Mouse (Mus musculus) hindbrain, embryonic 16.5 days (tissue): ENCODE data around the gene Dnase1. TPM values are rescaled to one million over a fixed set of nuclear protein-coding genes. Genes with fewer than 3 reads are reported as not detected.
A peak's percentile ranks its signal among the peaks of the same experiment; 100 is the strongest.
"Not testable (repeated sequence)": the region's sequence is repeated elsewhere in the genome, so short reads cannot be mapped to it uniquely, and the experiment has no call there.

Experiments
- ATAC-seq: fragments of 200-750 bp; cut with Nextera tagmentation; 2 replicates; pipeline ENCODE4 v1.8.0; 2017; ENCODE audit warnings: moderate TSS enrichment, moderate library complexity
- H3K27ac ChIP-seq: fragments of 300-500 bp; sonication (generic); 2 replicates; pipeline ENCODE4 v1.5.1; 2014; ENCODE audit warnings: low read depth, mild to moderate bottlenecking, control low read depth, low read length, moderate library complexity
- H3K27me3 ChIP-seq: fragments of 300-500 bp; sonication (generic); replicated peaks from 2 replicates; pipeline ENCODE4 v1.6.1; 2014; ENCODE audit warnings: low read length; ENCODE audit not compliant: control insufficient read depth, insufficient read depth
- H3K36me3 ChIP-seq: fragments of 300-500 bp; sonication (generic); 2 replicates; pipeline ENCODE4 v1.6.1; 2014; ENCODE audit warnings: mild to moderate bottlenecking, low read length, moderate library complexity, mixed read lengths; ENCODE audit not compliant: control insufficient read depth, insufficient read depth
- H3K4me1 ChIP-seq: fragments of 300-500 bp; sonication (generic); 2 replicates; pipeline ENCODE4 v1.6.1; 2014; ENCODE audit warnings: low read depth, low read length; ENCODE audit not compliant: control insufficient read depth, insufficient read depth
- H3K4me2 ChIP-seq: fragments of 300-500 bp; sonication (generic); 2 replicates; pipeline ENCODE4 v1.6.1; 2014; ENCODE audit warnings: mild to moderate bottlenecking, low read length, control low read depth, moderate library complexity
- H3K4me3 ChIP-seq: fragments of 300-500 bp; sonication (generic); 2 replicates; pipeline ENCODE4 v1.5.1; 2014; ENCODE audit warnings: mild to moderate bottlenecking, low read length, control low read depth, moderate library complexity
- H3K9ac ChIP-seq: fragments of 300-500 bp; sonication (generic); 2 replicates; pipeline ENCODE4 v1.6.1; 2014; ENCODE audit warnings: low read depth, mild to moderate bottlenecking, control low read depth, low read length, moderate library complexity
- H3K9me3 ChIP-seq: fragments of 300-500 bp; sonication (generic); 2 replicates; pipeline ENCODE4 v1.6.1; 2014; ENCODE audit warnings: mild to moderate bottlenecking, low read length, moderate library complexity; ENCODE audit not compliant: control insufficient read depth
- WGBS: fragments of 180-500 bp; shearing (Covaris S2); extraction: QIAGEN DNeasy Blood & Tissue Kit; methylation state at CpG from one replicate; pipeline ENCODE4 v1.1.7; 2014; 5-methylcytosine and 5-hydroxymethylcytosine counted together
- polyA plus RNA-seq: library from polyadenylated mRNA; unstranded; fragments of >200 nt; fragmentation: Nextera tagmentation; extraction: Ambion mirVana; gene quantifications from 2 replicates; pipeline ENCODE4 v1.2.1, GENCODE M21; 2015

Dnase1 gene
- 4.0 and 7.5 TPM in 2 replicates for polyA plus RNA-seq

GRCm38 (mm10) chr16:4036807-4037206, at the start of gene Dnase1:
Dnase1 (plus strand) TSS chr16:4036942.
- peaks cover 27% of the 10 kb centered on the region for H3K36me3 ChIP-seq
- no peak within 1 kb of the TSS for H3K9ac ChIP-seq
- H3K27ac ChIP-seq: no peak within 1 kb of the TSS
- H3K4me3 ChIP-seq: no peak within 1 kb of the TSS
- no peak for ATAC-seq
- WGBS: 91% methylated on average over 5 of the region's 5 CpGs
- no peaks in the 10 kb centered on the region for H3K27me3 ChIP-seq
- no peaks in the 10 kb centered on the region for H3K4me1 ChIP-seq
- no peak within 1 kb of the TSS for H3K4me2 ChIP-seq
- no peaks in the 10 kb centered on the region for H3K9me3 ChIP-seq

- no peaks in the 10 kb centered on the region for H3K27me3 ChIP-seq
- 94% methylated on average over 4 of the region's 4 CpGs for WGBS
- H3K27ac ChIP-seq: no peak overlapping the region
- no peak for ATAC-seq
- no peak overlapping the region for H3K9ac ChIP-seq
- H3K36me3 ChIP-seq: peaks cover 71% of the 10 kb centered on the region
- no peaks in the 10 kb centered on the region for H3K4me1 ChIP-seq
- H3K4me3 ChIP-seq: no peak overlapping the region
- H3K4me2 ChIP-seq: no peak overlapping the region
- H3K9me3 ChIP-seq: no peaks in the 10 kb centered on the region
Measured at GRCm38 (mm10) chr16:3988410-3988809, 48.3 kb upstream of the Dnase1 start.

- ATAC-seq: peak; percentile 98
- Histone ChIP-seq H3K9ac (peak within 1 kb of the TSS; percentile 89), H3K4me1 (peaks cover 10% of the 10 kb centered on the region), H3K27me3 (no peaks in the 10 kb centered on the region), H3K27ac (peak within 1 kb of the TSS; percentile 90), H3K36me3 (peaks cover 16% of the 10 kb centered on the region), H3K9me3 (no peaks in the 10 kb centered on the region), H3K4me3 (peak within 1 kb of the TSS; percentile 77), H3K4me2 (peak within 1 kb of the TSS; percentile 67)
- 1% methylated on average over 56 of the region's 58 CpGs for WGBS
Measured at GRCm38 (mm10) chr16:4003489-4004398, 33.0 kb upstream of the Dnase1 start, which contains the start of gene Slx4. Slx4 (minus strand) TSS chr16:4003770.

DNA sequence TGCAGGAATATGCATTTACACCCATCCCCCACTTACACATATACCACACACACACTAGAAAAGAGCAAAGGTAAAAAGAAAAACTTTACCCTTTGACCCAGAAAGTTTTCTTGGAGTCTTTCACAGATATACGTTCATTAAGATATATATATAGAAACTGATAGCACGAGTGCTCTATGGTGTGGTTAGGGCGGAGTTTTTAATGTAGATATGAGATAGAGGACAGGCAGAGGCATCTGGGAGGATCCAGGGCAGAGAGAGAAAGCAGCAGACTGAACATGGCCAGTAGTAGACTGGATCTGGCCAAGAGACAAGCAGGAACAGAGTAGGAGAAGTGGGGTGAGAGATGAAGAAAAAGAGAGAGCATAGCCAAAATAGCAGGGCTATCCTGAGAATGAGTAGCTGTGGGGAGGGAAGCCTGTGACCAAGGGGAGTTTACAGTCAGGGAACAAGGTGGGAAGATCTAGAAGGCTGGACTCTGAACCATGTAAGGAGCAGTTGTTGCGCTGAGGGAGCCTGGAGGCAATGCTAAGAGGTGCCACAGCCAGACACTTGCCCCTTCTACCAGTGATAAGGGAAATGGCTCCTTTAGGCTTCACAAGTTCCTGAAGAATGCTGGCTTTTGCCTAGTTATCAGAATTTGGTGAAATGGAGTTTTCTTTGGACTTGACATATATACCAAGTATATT, 23.7 kb upstream of the Dnase1 start:
- no peaks in the 10 kb centered on the region for H3K27me3 ChIP-seq
- H3K9ac ChIP-seq: no peak overlapping the region
- H3K4me3 ChIP-seq: no peak overlapping the region
- H3K4me1 ChIP-seq: no peaks in the 10 kb centered on the region
- no peak overlapping the region for H3K27ac ChIP-seq
- no peak overlapping the region for H3K4me2 ChIP-seq
- H3K9me3 ChIP-seq: peaks cover 6% of the 10 kb centered on the region; the same call in 1 of the 2 replicates
- H3K36me3 ChIP-seq: no peaks in the 10 kb centered on the region
- ATAC-seq: no peak
- 73% methylated on average over 4 of the region's 4 CpGs for WGBS

DNA sequence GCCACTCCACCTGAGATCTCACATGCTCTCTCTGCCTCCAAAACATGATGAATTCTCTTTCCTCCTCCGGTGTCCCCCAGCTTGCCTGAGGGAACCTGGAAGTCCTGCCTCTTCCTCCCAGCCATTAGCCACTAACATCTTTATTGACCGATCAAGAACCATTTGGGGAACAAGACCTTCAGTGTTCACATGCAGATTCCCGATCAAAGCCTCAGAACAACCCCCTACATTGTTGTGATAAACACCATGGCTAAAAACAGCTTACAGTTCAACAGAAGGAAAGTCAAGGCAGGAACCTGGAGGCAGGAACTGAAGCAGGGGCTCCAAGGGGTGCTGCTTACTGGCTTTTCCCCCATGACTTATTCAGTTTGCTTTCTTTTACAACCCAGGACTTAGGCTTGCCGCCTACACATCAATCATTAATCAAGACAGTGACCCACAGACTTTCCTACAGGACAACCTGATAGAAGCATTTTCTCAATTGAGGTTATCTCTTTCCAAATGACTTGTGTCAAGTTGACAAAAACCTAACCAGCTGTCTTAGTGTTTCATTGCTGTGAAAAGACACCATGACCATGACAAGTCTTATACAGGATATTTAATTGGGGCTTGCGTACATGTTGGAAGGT, 22.6 kb upstream of the Dnase1 start:
- H3K36me3 ChIP-seq: no peaks in the 10 kb centered on the region
- ATAC-seq: no peak
- no peak overlapping the region for H3K4me2 ChIP-seq
- H3K4me3 ChIP-seq: no peak overlapping the region
- peaks cover 6% of the 10 kb centered on the region; the same call in 1 of the 2 replicates for H3K9me3 ChIP-seq
- no peak overlapping the region for H3K27ac ChIP-seq
- WGBS: 79% methylated on average over 5 of the region's 5 CpGs
- no peaks in the 10 kb centered on the region for H3K4me1 ChIP-seq
- H3K9ac ChIP-seq: no peak overlapping the region
- H3K27me3 ChIP-seq: no peaks in the 10 kb centered on the region

DNA sequence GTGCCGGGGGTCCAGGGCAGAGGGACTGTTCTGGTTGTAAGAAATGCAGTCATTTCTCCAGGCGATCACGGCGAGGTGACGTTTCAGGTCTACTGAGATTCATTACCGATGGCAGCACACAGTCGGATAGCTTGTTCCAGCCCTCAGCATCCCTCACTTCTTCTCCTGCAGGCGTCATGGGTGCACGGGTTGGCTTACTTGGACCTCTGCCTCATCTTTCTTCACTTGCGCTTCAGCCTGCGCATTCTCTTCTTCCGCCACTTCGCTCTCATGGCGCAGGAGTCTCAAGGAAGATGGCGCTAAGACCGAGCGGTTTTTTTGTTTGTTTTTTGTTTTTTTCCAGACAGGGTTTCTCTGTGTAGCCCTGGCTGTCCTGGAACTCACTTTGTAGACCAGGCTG, 20.0 kb upstream of the Dnase1 start:
- WGBS: 85% methylated on average over 17 of the region's 17 CpGs
- not testable (repeated sequence) for H3K36me3 ChIP-seq, H3K27ac ChIP-seq, ATAC-seq, H3K4me1 ChIP-seq, H3K27me3 ChIP-seq, H3K4me2 ChIP-seq, H3K9ac ChIP-seq, H3K9me3 ChIP-seq, H3K4me3 ChIP-seq

- not testable (repeated sequence) for H3K27ac ChIP-seq, H3K36me3 ChIP-seq, H3K4me3 ChIP-seq, H3K9ac ChIP-seq, ATAC-seq, H3K4me1 ChIP-seq, H3K9me3 ChIP-seq, H3K4me2 ChIP-seq, H3K27me3 ChIP-seq
- WGBS: 88% methylated on average over 6 of the region's 6 CpGs
Measured at GRCm38 (mm10) chr16:4017466-4017865, 19.3 kb upstream of the Dnase1 start.

DNA sequence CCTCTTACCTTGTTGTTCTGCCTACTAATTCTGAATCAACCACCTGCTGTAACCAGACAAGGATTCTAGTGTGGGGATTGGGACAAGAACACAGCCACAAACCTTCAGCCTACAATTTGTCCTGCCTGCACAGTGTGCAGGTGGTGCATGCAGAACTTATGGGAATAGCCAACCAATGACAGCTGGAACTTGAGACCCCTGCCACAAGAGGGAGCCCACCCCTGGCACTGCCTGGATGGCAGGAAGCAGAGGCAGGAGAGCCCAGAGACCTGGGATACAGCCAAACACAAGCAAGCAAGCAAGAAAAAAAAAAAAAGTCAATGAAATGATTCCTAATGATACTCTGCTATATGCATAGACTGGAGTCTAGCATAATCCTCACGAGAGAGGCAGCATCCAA, 15.5 kb upstream of the Dnase1 start:
- Histone ChIP-seq H3K36me3 (no peaks in the 10 kb centered on the region), H3K4me1 (no peaks in the 10 kb centered on the region), H3K4me2 (no peak overlapping the region), H3K9ac (no peak overlapping the region), H3K27me3 (no peaks in the 10 kb centered on the region), H3K4me3 (no peak overlapping the region), H3K9me3 (peaks cover 4% of the 10 kb centered on the region; the same call in 1 of the 2 replicates), H3K27ac (no peak overlapping the region)
- 78% methylated on average over 1 of the region's 1 CpGs for WGBS
- ATAC-seq: no peak

DNA sequence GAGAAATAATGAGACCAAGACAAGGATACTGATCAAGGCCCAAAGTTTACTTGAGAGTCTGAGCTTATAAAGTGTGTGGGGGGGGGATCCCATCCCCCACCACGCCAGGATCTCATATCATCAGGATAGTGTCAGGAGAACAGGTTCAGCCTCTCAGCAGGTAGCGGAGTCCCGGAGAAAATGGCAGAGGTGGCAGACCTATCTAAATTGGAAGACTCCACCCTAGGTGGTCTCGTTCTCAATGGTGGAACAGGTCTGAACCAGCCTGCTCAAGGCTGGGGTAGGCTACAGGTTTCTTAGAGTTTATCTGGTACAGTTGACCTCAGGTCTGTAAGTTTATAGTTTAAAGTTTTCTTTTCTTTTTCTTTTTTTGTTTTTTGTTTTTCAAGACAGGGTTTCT, 14.0 kb upstream of the Dnase1 start:
- Histone ChIP-seq H3K4me2 (no peak overlapping the region), H3K36me3 (no peaks in the 10 kb centered on the region), H3K9ac (no peak overlapping the region), H3K27me3 (no peaks in the 10 kb centered on the region), H3K9me3 (peaks cover 4% of the 10 kb centered on the region; the same call in 1 of the 2 replicates), H3K4me3 (no peak overlapping the region), H3K27ac (no peak overlapping the region), H3K4me1 (no peaks in the 10 kb centered on the region)
- ATAC-seq: no peak
- 75% methylated on average over 4 of the region's 4 CpGs for WGBS
